In genomic region chr4:119082740-119083231, GRCm38 (mm10) we compare ENCODE assay signal across 11 mouse cellular contexts. TPM values are rescaled to one million over a fixed set of nuclear protein-coding genes. Genes with fewer than 3 reads are reported as not detected.
DNase-seq lines count a peak whose midpoint lies in the region; ATAC-seq and TF ChIP-seq lines count a peak whose summit lies in the region.
"Had no signal": no experiment of that assay in that cellular context is flagged by ENCODE, and none has a peak within 500 bp of the region (broad histone marks: within the 10 kb centered on the region; RNA-seq: fewer than 3 reads in every experiment).

No protein-coding gene starts in this region.

- no peak for TF ChIP-seq POLR2A in brain, embryonic 14.5 days (IDR thresholded peaks at IDR 0.05; ENCODE audit: borderline replicate concordance, extremely low read depth, insufficient read depth, insufficient read length, poor library complexity, severe bottlenecking)

- H3K4me1 ChIP-seq in hindbrain, postnatal 0 days (ENCODE audit: insufficient read depth, low read length): no peaks in the 10 kb centered on the region; the same call in 1 of the 2 replicates
- 0 out of 2 replicates have a peak, but pooled peaks cover 2% of the 10 kb centered on the region for H3K4me1 ChIP-seq in hindbrain, embryonic 13.5 days (replicated peaks)

- H3K36me3 ChIP-seq in hindbrain, postnatal 0 days (ENCODE audit: insufficient read depth, low read length): no peaks in the 10 kb centered on the region
- no peaks in the 10 kb centered on the region for H3K36me3 ChIP-seq in hindbrain, embryonic 13.5 days
- H3K36me3 ChIP-seq: heart, embryonic 13.5 days; limb, embryonic 13.5 days had no signal

- no peaks in the 10 kb centered on the region for H3K9me3 ChIP-seq in hindbrain, postnatal 0 days (ENCODE audit: low read length)
- no peaks in the 10 kb centered on the region for H3K9me3 ChIP-seq in hindbrain, embryonic 13.5 days
- H3K9me3 ChIP-seq: heart, embryonic 13.5 days had no signal

- H3K4me2 ChIP-seq in hindbrain, postnatal 0 days (ENCODE audit: low read depth, low read length): no peak overlapping the region
- H3K4me2 ChIP-seq in hindbrain, embryonic 13.5 days: no peak overlapping the region
- H3K4me2 ChIP-seq: heart, embryonic 13.5 days; limb, embryonic 13.5 days had no signal

- no peak overlapping the region for H3K27ac ChIP-seq in hindbrain, postnatal 0 days
- no peak overlapping the region for H3K27ac ChIP-seq in hindbrain, embryonic 13.5 days
- H3K27ac ChIP-seq: heart, embryonic 13.5 days; limb, embryonic 13.5 days had no signal

- no peak for TF ChIP-seq CTCF in hindbrain, postnatal 0 days (IDR thresholded peaks at IDR 0.05; ENCODE audit: low read depth)
- TF ChIP-seq CTCF in brain, embryonic 14.5 days (IDR thresholded peaks at IDR 0.05; ENCODE audit: borderline replicate concordance, extremely low read depth, insufficient read depth, insufficient read length): no peak

- ATAC-seq in hindbrain, postnatal 0 days: peak; percentile 87
- no peak for ATAC-seq in hindbrain, embryonic 13.5 days (ENCODE audit: low FRiP score)

- peak; percentile 74 for DNase-seq in hindbrain, postnatal 0 days (ENCODE audit: low spot score)
- peak; percentile 39 to 66 for DNase-seq in right cerebral cortex, postnatal 10 days (ENCODE audit: low spot score in 2 of 2)
- DNase-seq in right cerebral cortex, adult 18-20 months: no peak
- DNase-seq in brain, embryonic 14.5 days (ENCODE audit: low read depth): peak; percentile 86
- no peak for DNase-seq in cerebellum, postnatal 4 days (ENCODE audit: low spot score in 2 of 2)
- DNase-seq in layer of hippocampus, adult 8-10 months (ENCODE audit: low spot score in 2 of 2): no peak
- DNase-seq: kidney, adult 11 months; layer of hippocampus, adult 9-11 months had no signal

- no peak overlapping the region for H3K9ac ChIP-seq in hindbrain, postnatal 0 days (replicated peaks; ENCODE audit: low read length)
- H3K9ac ChIP-seq in hindbrain, embryonic 13.5 days: no peak overlapping the region
- H3K9ac ChIP-seq: heart, embryonic 13.5 days; limb, embryonic 13.5 days had no signal

- H3K4me3 ChIP-seq in hindbrain, postnatal 0 days (ENCODE audit: low read length): no peak overlapping the region
- no peak overlapping the region for H3K4me3 ChIP-seq in hindbrain, embryonic 13.5 days
- H3K4me3 ChIP-seq: heart, embryonic 13.5 days; limb, embryonic 13.5 days had no signal

- H3K27me3 ChIP-seq in hindbrain, postnatal 0 days (ENCODE audit: insufficient read depth, low read length): no peaks in the 10 kb centered on the region
- H3K27me3 ChIP-seq in hindbrain, embryonic 13.5 days: no peaks in the 10 kb centered on the region
- H3K27me3 ChIP-seq: heart, embryonic 13.5 days; limb, embryonic 13.5 days had no signal

- WGBS in hindbrain, postnatal 0 days: 37% methylated on average over 3 of the region's 3 CpGs
- WGBS in hindbrain, embryonic 13.5 days: 70% methylated on average over 3 of the region's 3 CpGs

RNA-seq across cellular contexts. Expression of gene Slc2a1, which starts 25.7 kb away (rescaled TPM):
- total RNA-seq in hindbrain, postnatal 0 days (2014; rRNA removed): 119 and 120 TPM in 2 replicates
- polyA plus RNA-seq in hindbrain, postnatal 0 days (2015; fragmentation: Nextera tagmentation; extraction: Ambion mirVana): 48.8 and 50.6 TPM in 2 replicates
- 94.4 and 96.5 TPM in 2 replicates for polyA plus RNA-seq in hindbrain, embryonic 13.5 days (2015; fragmentation: Nextera tagmentation; extraction: Ambion mirVana)
- 94.7 and 96.9 TPM in 2 replicates for polyA plus RNA-seq in brain, embryonic 14.5 days (2012; rRNA removed)
- total RNA-seq in layer of hippocampus, adult 8-10 months (2022): 10 to 100 TPM; 86.4 to 96.6 (median 91.0) TPM

Comparison
In these comparisons a context has a peak if more than half of its experiments do, and no peak if none do; other contexts are left out.
1. DNase-seq: peak in hindbrain, postnatal 0 days (single experiment), right cerebral cortex, postnatal 10 days (2 of 2) and brain, embryonic 14.5 days (single experiment); none in right cerebral cortex, adult 18-20 months (single experiment), cerebellum, postnatal 4 days (0 of 2) and layer of hippocampus, adult 8-10 months (0 of 2).